Mouse (Mus musculus) small intestine, adult 2 months (tissue): ENCODE data around the gene Abcf2.

Experiments used
- CTCF ChIP-seq: fragments of 200-500 bp; IDR thresholded peaks from 2 replicates; pipeline ENCODE4 v1.5.1; 2012; ENCODE audit warnings: low read depth, mild to moderate bottlenecking, control low read depth, inconsistent platforms, low read length, moderate library complexity, mixed read lengths; ENCODE audit not compliant: insufficient replicate concordance, insufficient read length; ENCODE audit errors: extremely low read depth
- POLR2A ChIP-seq: fragments of 200-500 bp; IDR thresholded peaks from 2 replicates; pipeline ENCODE4 v1.6.1; 2012; ENCODE audit warnings: low read depth, mild to moderate bottlenecking, control low read depth, inconsistent platforms, low read length, moderate library complexity

DNA sequence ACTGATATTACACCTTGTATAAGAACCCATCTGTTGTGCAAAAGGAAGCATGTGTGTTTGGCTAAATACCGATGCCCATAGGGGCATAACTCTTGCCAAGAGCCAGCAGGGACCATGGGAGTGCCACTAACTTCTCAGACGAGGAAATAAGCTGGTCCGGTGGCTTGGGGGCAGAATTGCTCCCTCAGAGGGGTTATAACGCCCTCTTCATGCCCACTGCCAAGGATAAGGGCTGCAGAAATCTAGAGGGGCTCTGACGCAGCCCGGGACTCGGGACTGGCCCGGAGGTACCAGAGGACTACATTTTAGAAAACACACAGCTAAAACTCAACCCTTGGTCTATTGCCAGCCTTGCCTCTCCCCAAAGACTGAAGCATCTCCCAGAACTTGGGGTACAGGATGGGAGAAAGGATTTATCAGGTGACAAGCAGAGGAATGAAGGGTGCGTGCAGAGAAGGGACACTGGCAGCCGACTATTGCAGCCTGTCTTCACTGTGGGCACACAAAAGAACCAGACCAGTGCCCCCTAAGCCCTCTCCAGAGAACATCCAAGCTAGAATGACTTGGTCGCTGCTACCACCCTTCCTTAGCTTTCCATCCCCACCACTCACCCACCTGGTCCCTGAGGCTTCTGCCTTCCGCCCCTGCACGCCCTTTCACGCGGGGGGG, 20.8 kb upstream of the Abcf2 start:
- TF ChIP-seq POLR2A, result no peak
- no peak for TF ChIP-seq CTCF
